Mouse (Mus musculus) limb, embryonic 13.5 days (tissue): ENCODE results near the gene Apba1. TPM values are rescaled to one million over a fixed set of nuclear protein-coding genes. Genes with fewer than 3 reads are reported as not detected.

Experiments
- ATAC-seq: fragments of 200-750 bp; cut with Nextera tagmentation; 2 replicates; pipeline ENCODE4 v1.8.0; 2017; ENCODE audit warnings: low read depth, moderate number of reproducible peaks, moderate TSS enrichment; ENCODE audit not compliant: low FRiP score
- H3K27ac ChIP-seq: fragments of 300-500 bp; sonication (generic); 2 replicates; pipeline ENCODE4 v1.5.1; 2015; ENCODE audit warnings: inconsistent platforms, mild to moderate bottlenecking, moderate library complexity
- H3K27me3 ChIP-seq: fragments of 300-500 bp; sonication (generic); 2 replicates; pipeline ENCODE4 v1.6.1; 2015; ENCODE audit warnings: mild to moderate bottlenecking, inconsistent platforms
- H3K36me3 ChIP-seq: fragments of 300-500 bp; sonication (generic); 2 replicates; pipeline ENCODE4 v1.6.1; 2015; ENCODE audit warnings: inconsistent platforms, mild to moderate bottlenecking, moderate library complexity
- H3K4me1 ChIP-seq: fragments of 300-500 bp; sonication (generic); 2 replicates; pipeline ENCODE4 v1.6.1; 2015; ENCODE audit warnings: inconsistent platforms
- H3K4me2 ChIP-seq: fragments of 300-500 bp; sonication (generic); replicated peaks from 2 replicates; pipeline ENCODE4 v1.6.1; 2015; ENCODE audit warnings: inconsistent platforms, mild to moderate bottlenecking, moderate library complexity
- H3K4me3 ChIP-seq: fragments of 300-500 bp; sonication (generic); 2 replicates; pipeline ENCODE4 v1.5.1; 2015; ENCODE audit warnings: moderate library complexity, mild to moderate bottlenecking, inconsistent platforms
- H3K9ac ChIP-seq: fragments of 300-500 bp; sonication (generic); 2 replicates; pipeline ENCODE4 v1.6.1; 2015; ENCODE audit warnings: mild to moderate bottlenecking, inconsistent platforms
- H3K9me3 ChIP-seq: fragments of 300-500 bp; sonication (generic); 2 replicates; pipeline ENCODE4 v1.6.1; 2016; ENCODE audit warnings: inconsistent platforms
- WGBS: fragments of 180-500 bp; shearing (Covaris S2); methylation state at CpG from one replicate; pipeline ENCODE4 v1.1.7; 2015; 5-methylcytosine and 5-hydroxymethylcytosine counted together
- polyA plus RNA-seq: library from polyadenylated mRNA; unstranded; fragments of >200 nt; fragmentation: Nextera tagmentation; extraction: Ambion mirVana; gene quantifications from 2 replicates; pipeline ENCODE4 v1.2.1, GENCODE M21; 2015

Apba1 gene
- polyA plus RNA-seq, 1 experiment from 2014 or later, result 0.38 TPM

GRCm38 (mm10) chr19:23947871-23948270 is 189.2 kb downstream of the Apba1 start:
- Histone ChIP-seq H3K27me3 (no peaks in the 10 kb centered on the region), H3K27ac (no peak overlapping the region), H3K4me3 (no peak overlapping the region), H3K36me3 (no peaks in the 10 kb centered on the region), H3K4me2 (no peak overlapping the region), H3K9ac (no peak overlapping the region), H3K9me3 (no peaks in the 10 kb centered on the region), H3K4me1 (no peaks in the 10 kb centered on the region)
- WGBS, result 62% methylated on average over 4 of the region's 4 CpGs
- no peak for ATAC-seq

- H3K4me2 ChIP-seq, result no peak overlapping the region
Observed at GRCm38 (mm10) chr19:23948301-23949000, 189.8 kb downstream of the Apba1 start.

GRCm38 (mm10) chr19:23955461-23955860 is 196.8 kb downstream of the Apba1 start:
- Histone ChIP-seq H3K9ac (no peak overlapping the region), H3K4me2 (no peak overlapping the region), H3K4me1 (peaks cover 5% of the 10 kb centered on the region; the same call in 1 of the 2 replicates), H3K36me3 (no peaks in the 10 kb centered on the region), H3K9me3 (no peaks in the 10 kb centered on the region), H3K4me3 (no peak overlapping the region), H3K27ac (no peak overlapping the region), H3K27me3 (0 out of 2 replicates have a peak, but pooled peaks cover 3% of the 10 kb centered on the region)
- 84% methylated on average over 8 of the region's 8 CpGs for WGBS
- no peak for ATAC-seq

More at GRCm38 (mm10) chr19:23948301-23949000, 189.8 kb downstream of the Apba1 start:
- Histone ChIP-seq H3K4me1 (no peaks in the 10 kb centered on the region), H3K36me3 (no peaks in the 10 kb centered on the region), H3K9me3 (no peaks in the 10 kb centered on the region), H3K27me3 (no peaks in the 10 kb centered on the region), H3K9ac (no peak overlapping the region), H3K4me3 (no peak overlapping the region), H3K27ac (no peak overlapping the region)
- 49% methylated on average over 12 of the region's 12 CpGs for WGBS
- ATAC-seq, result no peak

GRCm38 (mm10) chr19:23956299-23956975 is 197.8 kb downstream of the Apba1 start:
- WGBS, result 70% methylated on average over 17 of the region's 17 CpGs
- H3K27ac ChIP-seq, result no peak overlapping the region
- H3K9ac ChIP-seq, result no peak overlapping the region
- H3K27me3 ChIP-seq, result 0 out of 2 replicates have a peak, but pooled peaks cover 3% of the 10 kb centered on the region
- no peak overlapping the region for H3K4me3 ChIP-seq
- no peaks in the 10 kb centered on the region for H3K9me3 ChIP-seq
- ATAC-seq, result no peak
- no peak overlapping the region for H3K4me2 ChIP-seq
- peaks cover 8% of the 10 kb centered on the region; the same call in 1 of the 2 replicates for H3K4me1 ChIP-seq
- H3K36me3 ChIP-seq, result no peaks in the 10 kb centered on the region

- Histone ChIP-seq H3K4me2 (no peak overlapping the region), H3K4me3 (no peak overlapping the region), H3K9me3 (no peaks in the 10 kb centered on the region), H3K4me1 (peaks cover 11% of the 10 kb centered on the region), H3K27me3 (0 out of 2 replicates have a peak, but pooled peaks cover 3% of the 10 kb centered on the region), H3K9ac (no peak overlapping the region), H3K27ac (no peak overlapping the region), H3K36me3 (no peaks in the 10 kb centered on the region)
- no peak for ATAC-seq
- 79% methylated on average over 7 of the region's 7 CpGs for WGBS
Observed at GRCm38 (mm10) chr19:23957563-23957962, 198.9 kb downstream of the Apba1 start.

- WGBS, result 19% methylated on average over 6 of the region's 6 CpGs
- Histone ChIP-seq H3K36me3 (no peaks in the 10 kb centered on the region), H3K27me3 (0 out of 2 replicates have a peak, but pooled peaks cover 3% of the 10 kb centered on the region), H3K9ac (no peak overlapping the region), H3K4me1 (peaks cover 11% of the 10 kb centered on the region), H3K4me2 (no peak overlapping the region), H3K9me3 (0 out of 2 replicates have a peak, but pooled peaks cover 3% of the 10 kb centered on the region), H3K4me3 (no peak overlapping the region), H3K27ac (no peak overlapping the region)
- ATAC-seq, result peak; percentile 34; the same call in 1 of the 2 replicates
Observed at GRCm38 (mm10) chr19:23958925-23959324, 200.2 kb downstream of the Apba1 start.

- Histone ChIP-seq H3K9ac (no peak overlapping the region), H3K27me3 (0 out of 2 replicates have a peak, but pooled peaks cover 3% of the 10 kb centered on the region), H3K4me2 (no peak overlapping the region), H3K36me3 (no peaks in the 10 kb centered on the region), H3K9me3 (0 out of 2 replicates have a peak, but pooled peaks cover 3% of the 10 kb centered on the region), H3K27ac (no peak overlapping the region), H3K4me1 (peaks cover 11% of the 10 kb centered on the region), H3K4me3 (no peak overlapping the region)
- ATAC-seq, result no peak
- 66% methylated on average over 7 of the region's 7 CpGs for WGBS
Observed at GRCm38 (mm10) chr19:23959870-23960269, 201.2 kb downstream of the Apba1 start.

- no peak overlapping the region for H3K4me3 ChIP-seq
- H3K27ac ChIP-seq, result no peak overlapping the region
- H3K36me3 ChIP-seq, result no peaks in the 10 kb centered on the region
- 0 out of 2 replicates have a peak, but pooled peaks cover 3% of the 10 kb centered on the region for H3K27me3 ChIP-seq
- 0 out of 2 replicates have a peak, but pooled peaks cover 3% of the 10 kb centered on the region for H3K9me3 ChIP-seq
- H3K4me1 ChIP-seq, result peaks cover 11% of the 10 kb centered on the region
- ATAC-seq, result no peak
- WGBS, result 45% methylated on average over 3 of the region's 3 CpGs
- no peak overlapping the region for H3K4me2 ChIP-seq
- H3K9ac ChIP-seq, result no peak overlapping the region
Observed at GRCm38 (mm10) chr19:23960275-23960674, 201.6 kb downstream of the Apba1 start.

- ATAC-seq, result no peak
- H3K4me2 ChIP-seq, result no peak overlapping the region
- 81% methylated on average over 6 of the region's 6 CpGs for WGBS
Observed at GRCm38 (mm10) chr19:23960831-23961447, 202.3 kb downstream of the Apba1 start.

GRCm38 (mm10) chr19:23961516-23961915 is 202.8 kb downstream of the Apba1 start:
- peaks cover 11% of the 10 kb centered on the region for H3K4me1 ChIP-seq
- peak; percentile 79 for ATAC-seq
- no peak overlapping the region for H3K9ac ChIP-seq
- WGBS, result 2% methylated on average over 8 of the region's 8 CpGs
- no peak overlapping the region for H3K4me3 ChIP-seq
- no peaks in the 10 kb centered on the region for H3K36me3 ChIP-seq
- H3K27me3 ChIP-seq, result 0 out of 2 replicates have a peak, but pooled peaks cover 3% of the 10 kb centered on the region
- H3K27ac ChIP-seq, result no peak overlapping the region
- H3K4me2 ChIP-seq, result no peak overlapping the region
- H3K9me3 ChIP-seq, result 0 out of 2 replicates have a peak, but pooled peaks cover 3% of the 10 kb centered on the region

More at GRCm38 (mm10) chr19:23960831-23961447, 202.3 kb downstream of the Apba1 start:
- Histone ChIP-seq H3K4me1 (peaks cover 11% of the 10 kb centered on the region), H3K36me3 (no peaks in the 10 kb centered on the region), H3K4me3 (no peak overlapping the region), H3K27me3 (0 out of 2 replicates have a peak, but pooled peaks cover 3% of the 10 kb centered on the region), H3K9me3 (0 out of 2 replicates have a peak, but pooled peaks cover 3% of the 10 kb centered on the region), H3K9ac (no peak overlapping the region), H3K27ac (no peak overlapping the region)

- H3K4me3 ChIP-seq, result no peak overlapping the region
- H3K4me1 ChIP-seq, result peaks cover 17% of the 10 kb centered on the region
- H3K9ac ChIP-seq, result no peak overlapping the region
- no peaks in the 10 kb centered on the region for H3K36me3 ChIP-seq
- 0 out of 2 replicates have a peak, but pooled peaks cover 3% of the 10 kb centered on the region for H3K27me3 ChIP-seq
- 69% methylated on average over 10 of the region's 10 CpGs for WGBS
- H3K27ac ChIP-seq, result no peak overlapping the region
- 0 out of 2 replicates have a peak, but pooled peaks cover 3% of the 10 kb centered on the region for H3K9me3 ChIP-seq
- no peak for ATAC-seq
- no peak overlapping the region for H3K4me2 ChIP-seq
Observed at GRCm38 (mm10) chr19:23964401-23964910, 205.8 kb downstream of the Apba1 start.
